Comparison of ENCODE assay signal across 25 mouse cellular contexts in genomic region chr4:138023403-138024100, GRCm38 (mm10). TPM values are rescaled to one million over a fixed set of nuclear protein-coding genes. Genes with fewer than 3 reads are reported as not detected.
A peak's percentile ranks its signal among the peaks of the same experiment; 100 is the strongest.
DNase-seq lines count a peak whose midpoint lies in the region; ATAC-seq lines count a peak whose summit lies in the region.
"Had no signal": no experiment of that assay in that cellular context is flagged by ENCODE, and none has a peak within 500 bp of the region (broad histone marks: within the 10 kb centered on the region; RNA-seq: fewer than 3 reads in every experiment).

No protein-coding gene starts in this region.

- H3K27me3 ChIP-seq in heart, embryonic 10.5 days (ENCODE audit: insufficient read depth, poor library complexity, severe bottlenecking) = no peaks in the 10 kb centered on the region
- no peaks in the 10 kb centered on the region for H3K27me3 ChIP-seq in lung, embryonic 15.5 days
- no peaks in the 10 kb centered on the region for H3K27me3 ChIP-seq in liver, embryonic 12.5 days (replicated peaks)
- no peaks in the 10 kb centered on the region for H3K27me3 ChIP-seq in forebrain, embryonic 15.5 days
- H3K27me3 ChIP-seq: intestine, embryonic 15.5 days; limb, embryonic 15.5 days; stomach, embryonic 15.5 days had no signal

- 51% methylated on average over 9 of the region's 9 CpGs for WGBS in heart, embryonic 10.5 days
- 87% methylated on average over 9 of the region's 9 CpGs for WGBS in lung, embryonic 15.5 days
- 34% methylated on average over 9 of the region's 9 CpGs for WGBS in liver, embryonic 12.5 days (ENCODE audit: insufficient replicate concordance)
- WGBS in forebrain, embryonic 15.5 days = 92% methylated on average over 9 of the region's 9 CpGs

- H3K4me1 ChIP-seq in heart, embryonic 10.5 days = peaks cover 40% of the 10 kb centered on the region
- H3K4me1 ChIP-seq in lung, embryonic 15.5 days = peaks cover 3% of the 10 kb centered on the region; the same call in 1 of the 2 replicates
- peaks cover 50% of the 10 kb centered on the region for H3K4me1 ChIP-seq in liver, embryonic 12.5 days
- peaks cover 18% of the 10 kb centered on the region for H3K4me1 ChIP-seq in forebrain, embryonic 15.5 days

- no peak overlapping the region for H3K4me2 ChIP-seq in lung, embryonic 15.5 days
- peak overlapping the region; percentile 2; the same call in 1 of the 2 replicates for H3K4me2 ChIP-seq in liver, embryonic 12.5 days
- H3K4me2 ChIP-seq in forebrain, embryonic 15.5 days (replicated peaks) = no peak overlapping the region
- H3K4me2 ChIP-seq: intestine, embryonic 15.5 days; limb, embryonic 15.5 days; stomach, embryonic 15.5 days had no signal

- no peaks in the 10 kb centered on the region for H3K9me3 ChIP-seq in heart, embryonic 10.5 days
- no peaks in the 10 kb centered on the region for H3K9me3 ChIP-seq in lung, embryonic 15.5 days
- no peaks in the 10 kb centered on the region for H3K9me3 ChIP-seq in liver, embryonic 12.5 days (replicated peaks)
- H3K9me3 ChIP-seq in forebrain, embryonic 15.5 days = no peaks in the 10 kb centered on the region
- H3K9me3 ChIP-seq: intestine, embryonic 15.5 days; limb, embryonic 15.5 days; stomach, embryonic 15.5 days had no signal

- no peak overlapping the region for H3K4me3 ChIP-seq in heart, embryonic 10.5 days
- H3K4me3 ChIP-seq in lung, embryonic 15.5 days = no peak overlapping the region
- no peak overlapping the region for H3K4me3 ChIP-seq in liver, embryonic 12.5 days
- no peak overlapping the region for H3K4me3 ChIP-seq in forebrain, embryonic 15.5 days
- H3K4me3 ChIP-seq: intestine, embryonic 15.5 days; layer of hippocampus, adult 2 months; left cerebral cortex, adult 2 months; limb, embryonic 15.5 days; stomach, embryonic 15.5 days had no signal

- 0 out of 2 replicates have a peak overlapping the region, but pooled peaks have one; percentile 2 for H3K9ac ChIP-seq in lung, embryonic 15.5 days
- no peak overlapping the region; the same call in 1 of the 2 replicates for H3K9ac ChIP-seq in liver, embryonic 12.5 days
- H3K9ac ChIP-seq in forebrain, embryonic 15.5 days (replicated peaks) = no peak overlapping the region
- H3K9ac ChIP-seq: intestine, embryonic 15.5 days; limb, embryonic 15.5 days; stomach, embryonic 15.5 days had no signal

- H3K36me3 ChIP-seq in heart, embryonic 10.5 days = peaks cover 49% of the 10 kb centered on the region
- H3K36me3 ChIP-seq in lung, embryonic 15.5 days = peaks cover 19% of the 10 kb centered on the region; the same call in 1 of the 2 replicates
- peaks cover 62% of the 10 kb centered on the region for H3K36me3 ChIP-seq in liver, embryonic 12.5 days
- H3K36me3 ChIP-seq in forebrain, embryonic 15.5 days = peaks cover 4% of the 10 kb centered on the region; the same call in 1 of the 2 replicates
- H3K36me3 ChIP-seq: intestine, embryonic 15.5 days had no signal

- no peak for DNase-seq in heart, embryonic 10.5 days (ENCODE audit: low spot score)
- DNase-seq in heart, adult 11 months = no peak
- DNase-seq in lung, postnatal 25 days (ENCODE audit: low spot score) = no peak
- no peak for DNase-seq in cerebellum, adult 8-10 months
- DNase-seq: adrenal gland, postnatal 14 days; cerebellum, adult 11-12 months; cerebellum, postnatal 10 days; kidney, adult 2 months; kidney, postnatal 36 days; left cerebral cortex, postnatal 4 days; lung, postnatal 4 days; right cerebral cortex, postnatal 25 days had no signal

- H3K27ac ChIP-seq in heart, embryonic 10.5 days = 0 out of 2 replicates have a peak overlapping the region, but pooled peaks have one; percentile 42
- no peak overlapping the region for H3K27ac ChIP-seq in lung, embryonic 15.5 days
- H3K27ac ChIP-seq in liver, embryonic 12.5 days = peak overlapping the region; percentile 30
- H3K27ac ChIP-seq in forebrain, embryonic 15.5 days (replicated peaks) = no peak overlapping the region
- H3K27ac ChIP-seq: hindbrain, postnatal 0 days; intestine, embryonic 15.5 days; layer of hippocampus, adult 2 months; left cerebral cortex, adult 2 months; limb, embryonic 15.5 days; stomach, embryonic 15.5 days had no signal

- no peak for ATAC-seq in lung, embryonic 15.5 days (ENCODE audit: borderline replicate concordance, extremely low read depth, low FRiP score, low TSS enrichment)
- ATAC-seq in liver, embryonic 12.5 days = peak; percentile 66
- ATAC-seq in megakaryocyte-erythroid progenitor cell, adult 5-6 weeks (replicated peaks; ENCODE audit: low FRiP score, low TSS enrichment, poor library complexity, severe bottlenecking) = peak; percentile 62
- no peak for ATAC-seq in forebrain, embryonic 15.5 days (replicated peaks)
- ATAC-seq: CD4-positive, CD25-positive, alpha-beta regulatory T cell, adult 4 months; forebrain, embryonic 14.5 days; hindbrain, postnatal 0 days; intestine, embryonic 15.5 days; midbrain, embryonic 16.5 days had no signal

RNA-seq across cellular contexts. Expression of gene Eif4g3, which starts 30.7 kb away (rescaled TPM):
- polyA plus RNA-seq in heart, embryonic 10.5 days (2016; fragmentation: Nextera tagmentation; extraction: Ambion mirVana) = 29.0 and 35.3 TPM in 2 replicates
- polyA plus RNA-seq in lung, embryonic 15.5 days (2015; fragmentation: Nextera tagmentation; extraction: Ambion mirVana) = 26.6 and 29.6 TPM in 2 replicates
- 15.2 and 15.8 TPM in 2 replicates for polyA plus RNA-seq in liver, embryonic 12.5 days (2016; fragmentation: Nextera tagmentation; extraction: Ambion mirVana)
- 58.7 and 61.5 TPM in 2 replicates for total RNA-seq in megakaryocyte-erythroid progenitor cell, adult 5-6 weeks (2014; fragmentation: Nextera tagmentation)
- 24.2 and 25.3 TPM in 2 replicates for total RNA-seq in megakaryocyte-erythroid progenitor cell, adult 5-6 weeks (2017)
- 48.6 and 49.7 TPM in 2 replicates for polyA plus RNA-seq in forebrain, embryonic 15.5 days (2015; fragmentation: Nextera tagmentation; extraction: Ambion mirVana)

Comparison
In these comparisons a context has a peak if more than half of its experiments do, and no peak if none do; other contexts are left out.
1. H3K27ac ChIP-seq: peak in heart, embryonic 10.5 days (single experiment) and liver, embryonic 12.5 days (single experiment); none in lung, embryonic 15.5 days (single experiment) and forebrain, embryonic 15.5 days (single experiment).
2. ATAC-seq: peak in liver, embryonic 12.5 days (single experiment) and megakaryocyte-erythroid progenitor cell, adult 5-6 weeks (single experiment); none in lung, embryonic 15.5 days (single experiment) and forebrain, embryonic 15.5 days (single experiment).